Mouse (Mus musculus) gastrocnemius, adult 18-20 months (tissue): ENCODE measurements around the gene Zkscan6. TPM values are rescaled to one million over a fixed set of nuclear protein-coding genes. Genes with fewer than 3 reads are reported as not detected.

ENCODE experiments used
- DNase-seq: peaks from one replicate; pipeline ENCODE4 v3.0.0; 2021; ENCODE audit warnings: low spot score
- long read RNA-seq, 2 experiments: library from polyadenylated mRNA; stranded (forward); transcript quantifications; one replicate each; pipeline ENCODE4 v2.0.0; 2021
- total RNA-seq, 2 experiments: library from RNA; stranded (reverse); gene quantifications; 2 replicates each; pipeline ENCODE4 v1.2.3; 2021

The Zkscan6 gene
- 1 to 10 TPM; 2.2 to 2.3 TPM for total RNA-seq
- long read RNA-seq, experiment 1, partial matches to known transcripts, result 1 of 8 reads
- long read RNA-seq, experiment 1, other reads (novel, unspliced or antisense), result 5 of 8 reads
- long read RNA-seq, experiment 2, partial matches to known transcripts, result 1 of 3 reads
- long read RNA-seq, experiment 2, other reads (novel, unspliced or antisense), result 1 of 3 reads

GRCm38 (mm10) chr11:65806909-65807504 is at the start of gene Zkscan6:
Gene Zkscan6, plus strand, starts transcription at chr11:65807175.
- DNase-seq, result peak; percentile 88

- DNase-seq, result no peak
Measured at GRCm38 (mm10) chr11:65759350-65759749, 47.6 kb upstream of the Zkscan6 start.

GRCm38 (mm10) chr11:65760912-65761311 is 46.1 kb upstream of the Zkscan6 start:
- no peak for DNase-seq

GRCm38 (mm10) chr11:65768445-65768844 is 38.5 kb upstream of the Zkscan6 start:
- no peak for DNase-seq

- no peak for DNase-seq
Measured at GRCm38 (mm10) chr11:65769990-65770389, 37.0 kb upstream of the Zkscan6 start.

- no peak for DNase-seq
Measured at GRCm38 (mm10) chr11:65771546-65771945, 35.4 kb upstream of the Zkscan6 start.

- no peak for DNase-seq
Measured at GRCm38 (mm10) chr11:65773535-65773934, 33.4 kb upstream of the Zkscan6 start.

GRCm38 (mm10) chr11:65773946-65774656 is 32.9 kb upstream of the Zkscan6 start:
- DNase-seq, result no peak

- no peak for DNase-seq
Measured at GRCm38 (mm10) chr11:65776906-65777611, 29.9 kb upstream of the Zkscan6 start.

- no peak for DNase-seq
Measured at GRCm38 (mm10) chr11:65777810-65778209, 29.2 kb upstream of the Zkscan6 start.

GRCm38 (mm10) chr11:65779066-65779465 is 27.9 kb upstream of the Zkscan6 start:
- no peak for DNase-seq

GRCm38 (mm10) chr11:65779578-65779977 is 27.4 kb upstream of the Zkscan6 start:
- DNase-seq, result no peak

GRCm38 (mm10) chr11:65781596-65781995 is 25.4 kb upstream of the Zkscan6 start:
- no peak for DNase-seq

GRCm38 (mm10) chr11:65786160-65786559 is 20.8 kb upstream of the Zkscan6 start:
- DNase-seq, result no peak

- DNase-seq, result peak; percentile 7
Measured at GRCm38 (mm10) chr11:65787421-65788151, 19.4 kb upstream of the Zkscan6 start.

- DNase-seq, result peak; percentile 92
Measured at GRCm38 (mm10) chr11:65788154-65788553, 18.8 kb upstream of the Zkscan6 start, which contains the start of gene Map2k4. Gene Map2k4, minus strand, starts transcription at chr11:65788297.

- DNase-seq, result no peak
Measured at GRCm38 (mm10) chr11:65794428-65795219, 12.4 kb upstream of the Zkscan6 start.

GRCm38 (mm10) chr11:65795896-65796295 is 11.1 kb upstream of the Zkscan6 start:
- no peak for DNase-seq

GRCm38 (mm10) chr11:65801899-65802298 is 5.1 kb upstream of the Zkscan6 start:
- no peak for DNase-seq

- DNase-seq, result peak; percentile 45
Measured at GRCm38 (mm10) chr11:65806321-65806904, 562 bp upstream of the Zkscan6 start.
